Mouse (Mus musculus) CH12.LX (cell line): ENCODE measurements around the gene Itpk1. TPM values are rescaled to one million over a fixed set of nuclear protein-coding genes. Genes with fewer than 3 reads are reported as not detected.

ENCODE experiments used
- DNase-seq: peaks from one replicate; pipeline ENCODE4 v3.0.0-alpha.2; 2013; ENCODE audit errors: extremely low read depth
- H3K27ac ChIP-seq: 2 replicates; pipeline ENCODE4 v1.5.1; 2012; ENCODE audit warnings: low read depth, mild to moderate bottlenecking, control low read depth, moderate library complexity; ENCODE audit not compliant: insufficient read depth
- H3K27me3 ChIP-seq: replicated peaks from 2 replicates; pipeline ENCODE3; 2012; ENCODE audit warnings: inconsistent platforms
- H3K36me3 ChIP-seq, 2 experiments: replicated peaks in 1 of 2; 2 replicates each; pipeline versions ENCODE3 to v1.6.1; 2012; ENCODE audit warnings: inconsistent platforms in 1 of 2, low read length in 1 of 2, mild to moderate bottlenecking in 1 of 2, mixed read lengths in 1 of 2, moderate library complexity in 1 of 2; ENCODE audit not compliant: control insufficient read depth in 1 of 2, insufficient read depth in 1 of 2
- H3K4me1 ChIP-seq, 2 experiments: 2 replicates each; pipeline ENCODE4 v1.6.1; 2012; ENCODE audit warnings: inconsistent platforms in 1 of 2, moderate library complexity in 1 of 2; ENCODE audit not compliant: insufficient read depth in 2 of 2, control insufficient read depth in 1 of 2
- H3K4me2 ChIP-seq: 2 replicates; pipeline ENCODE4 v1.6.1; 2012; ENCODE audit warnings: low read depth, mild to moderate bottlenecking, control low read depth; ENCODE audit not compliant: poor library complexity, insufficient read depth, severe bottlenecking
- H3K4me3 ChIP-seq, 3 experiments: fragments of 150-350 bp in 1 of 3; sonication (generic) in 1 of 3; replicated peaks in 1 of 3; 2 replicates each; pipeline versions ENCODE3 to v1.5.1; 2011 to 2012; ENCODE audit warnings: low read depth in 2 of 3, low read length in 2 of 3, mild to moderate bottlenecking in 2 of 3, moderate library complexity in 2 of 3, control low read depth in 1 of 3, improper control_type of control experiment in 1 of 3, inconsistent platforms in 1 of 3, mixed read lengths in 1 of 3; ENCODE audit not compliant: poor library complexity in 1 of 3
- H3K79me2 ChIP-seq: replicated peaks from 2 replicates; pipeline ENCODE4 v1.6.1; 2012; ENCODE audit warnings: mild to moderate bottlenecking, moderate library complexity; ENCODE audit not compliant: control insufficient read depth, poor library complexity, insufficient read depth, severe bottlenecking; ENCODE audit errors: extremely low read depth
- H3K9ac ChIP-seq: 2 replicates; pipeline ENCODE4 v1.6.1; 2012; ENCODE audit warnings: low read depth, mild to moderate bottlenecking, control low read depth, moderate library complexity; ENCODE audit not compliant: insufficient read depth
- H3K9me3 ChIP-seq: replicated peaks from 2 replicates; pipeline ENCODE3; 2012; ENCODE audit warnings: low read length, inconsistent platforms, mixed read lengths
- BHLHE40 ChIP-seq: IDR thresholded peaks from 2 replicates; pipeline ENCODE4 v1.6.1; 2011; ENCODE audit warnings: mild to moderate bottlenecking, low read depth, low read length, improper control_type of control experiment
- CHD2 ChIP-seq: IDR thresholded peaks from 2 replicates; pipeline ENCODE4 v1.6.1; 2011; ENCODE audit warnings: low read length, improper control_type of control experiment
- CTCF ChIP-seq, 2 experiments: IDR thresholded peaks in 1 of 2; conservative IDR thresholded peaks in 1 of 2; 2 replicates each; pipeline ENCODE4 v1.5.1; 2011 to 2012; ENCODE audit warnings: low read depth in 2 of 2, low read length in 2 of 2, improper control_type of control experiment in 1 of 2, inconsistent platforms in 1 of 2, mild to moderate bottlenecking in 1 of 2, moderate library complexity in 1 of 2
- ETS1 ChIP-seq: conservative IDR thresholded peaks from 2 replicates; pipeline ENCODE4 v1.6.1; 2012; ENCODE audit warnings: low read depth, mild to moderate bottlenecking, inconsistent platforms, low read length, improper control_type of control experiment, moderate library complexity
- HCFC1 ChIP-seq: IDR thresholded peaks from 2 replicates; pipeline ENCODE4 v1.6.1; 2012; ENCODE audit warnings: low read depth, mild to moderate bottlenecking, inconsistent platforms, low read length, improper control_type of control experiment
- IRF4 ChIP-seq: IDR thresholded peaks from 2 replicates; pipeline ENCODE4 v1.6.1; 2014; ENCODE audit warnings: low read depth, mild to moderate bottlenecking, inconsistent platforms, low read length, improper control_type of control experiment
- JUND ChIP-seq: conservative IDR thresholded peaks from 2 replicates; pipeline ENCODE4 v1.6.1; 2011; ENCODE audit warnings: low read depth, low read length, improper control_type of control experiment
- KAT2A ChIP-seq: IDR thresholded peaks from 2 replicates; pipeline ENCODE4 v1.6.1; 2012; ENCODE audit warnings: low read length, improper control_type of control experiment, inconsistent platforms; ENCODE audit not compliant: insufficient replicate concordance
- MAZ ChIP-seq: IDR thresholded peaks from 2 replicates; pipeline ENCODE4 v1.6.1; 2012; ENCODE audit warnings: low read depth, mild to moderate bottlenecking, inconsistent platforms, low read length, improper control_type of control experiment, moderate library complexity
- MXI1 ChIP-seq: IDR thresholded peaks from 2 replicates; pipeline ENCODE4 v1.6.1; 2011; ENCODE audit warnings: mild to moderate bottlenecking, low read depth, low read length, improper control_type of control experiment
- NELFE ChIP-seq: IDR thresholded peaks from 2 replicates; pipeline ENCODE4 v1.6.1; 2011; ENCODE audit warnings: low read depth, low read length, improper control_type of control experiment
- NRF1 ChIP-seq: IDR thresholded peaks from 2 replicates; pipeline ENCODE4 v1.6.1; 2014; ENCODE audit warnings: low read depth, mild to moderate bottlenecking, inconsistent platforms, low read length, improper control_type of control experiment, moderate library complexity
- SIN3A ChIP-seq: IDR thresholded peaks from 2 replicates; pipeline ENCODE4 v1.6.1; 2012; ENCODE audit warnings: low read length, improper control_type of control experiment, inconsistent platforms
- TCF12 ChIP-seq: IDR thresholded peaks from 2 replicates; pipeline ENCODE4 v1.6.1; 2014; ENCODE audit warnings: low read depth, mild to moderate bottlenecking, inconsistent platforms, low read length, improper control_type of control experiment
- ZMIZ1 ChIP-seq: IDR thresholded peaks from 2 replicates; pipeline ENCODE4 v1.6.1; 2012; ENCODE audit warnings: low read depth, mild to moderate bottlenecking, inconsistent platforms, low read length, improper control_type of control experiment
- dilution Hi-C: fragments of 300-500 bp; cut with MboI; formaldehyde crosslinking; loops from 2 replicates; pipeline ENCODE4 v1.14.3; 2020; ENCODE audit warnings: low sequenced_read_pairs; ENCODE audit not compliant: extremely low pct_unique_long_range_greater_than_20kb, extremely low pct_ligation_motif_present
- in situ Hi-C: fragments of 300-500 bp; cut with MboI; formaldehyde crosslinking; loops from 3 replicates; pipeline ENCODE4 v1.14.3; 2019; ENCODE audit warnings: low sequenced_read_pairs, low pct_ligation_motif_present, low pct_unique_long_range_greater_than_20kb, mixed read lengths
- polyA plus RNA-seq: library from polyadenylated mRNA; unstranded; fragments of >175 nt; gene quantifications from 2 replicates; pipeline ENCODE4 v1.2.1, GENCODE M21; 2012; ENCODE audit warnings: low read depth; ENCODE audit not compliant: insufficient read length
- total RNA-seq, 2 experiments: library from RNA; depleted of rRNA; stranded (reverse); fragments of 300-350 nt in 1 of 2; fragments of >200 nt in 1 of 2; gene quantifications; 2 replicates each; pipeline ENCODE4 v1.2.3; 2012 to 2014

Itpk1 gene
- total and polyA plus RNA-seq, 3 experiments = 14.0 to 25.1 (median 19.2) TPM

- Histone ChIP-seq H3K27ac (no peak overlapping the region), H3K9me3 (no peaks in the 10 kb centered on the region), H3K27me3 (no peaks in the 10 kb centered on the region), H3K4me1 (peaks cover 39 to 70% of the 10 kb centered on the region in 2 experiments), H3K4me2 (no peak overlapping the region), H3K79me2 (peaks cover 41% of the 10 kb centered on the region), H3K36me3 (peaks cover 0 to 10% of the 10 kb centered on the region in 2 experiments), H3K9ac (no peak overlapping the region), H3K4me3 (no peak overlapping the region)
- DNase-seq = no peak
- dilution Hi-C loops (no loop called here), in situ Hi-C loops (no loop called here)
- TF ChIP-seq CTCF (conservative IDR thresholded peaks at IDR 0.05 in 1 of 2, IDR thresholded peaks at IDR 0.05 in 1 of 2; ENCODE audit: low read depth in 2 of 2, low read length in 2 of 2) (no peak), MAZ (no peak), BHLHE40 (no peak), JUND (no peak), KAT2A (no peak)
These were observed 4.3 kb downstream of the Itpk1 start for GRCm38 (mm10) chr12:102700453-102700852.

- no peaks in the 10 kb centered on the region for H3K9me3 ChIP-seq
- H3K36me3 ChIP-seq = peaks cover 0 to 10% of the 10 kb centered on the region in 2 experiments
- H3K4me3 ChIP-seq = no peak overlapping the region
- dilution Hi-C loops (no loop called here), in situ Hi-C loops (loop anchor here (10.0 kb wide), 1 partner anchor 54 kb away; no protein-coding TSS in a partner anchor)
- peak overlapping the region; percentile 46; the same call in 1 of the 2 replicates for H3K4me2 ChIP-seq
- H3K27me3 ChIP-seq = no peaks in the 10 kb centered on the region
- peaks cover 39 to 81% of the 10 kb centered on the region in 2 experiments for H3K4me1 ChIP-seq
- DNase-seq = no peak
- peaks cover 47% of the 10 kb centered on the region for H3K79me2 ChIP-seq
- peak overlapping the region; percentile 75; the same call in 1 of the 2 replicates for H3K9ac ChIP-seq
- TF ChIP-seq SIN3A (no peak), ETS1 (0 out of 2 replicates have a peak, but pooled peaks have one; percentile 8)
- H3K27ac ChIP-seq = peak overlapping the region; percentile 97
These were observed 5.6 kb downstream of the Itpk1 start for GRCm38 (mm10) chr12:102699156-102699555.

GRCm38 (mm10) chr12:102698089-102698684 lies 6.5 kb downstream of the Itpk1 start:
- dilution Hi-C loops (no loop called here), in situ Hi-C loops (loop anchor here (10.0 kb wide), 1 partner anchor 53 kb away; no protein-coding TSS in a partner anchor)
- Histone ChIP-seq H3K36me3 (peaks cover 0 to 16% of the 10 kb centered on the region in 2 experiments), H3K9me3 (no peaks in the 10 kb centered on the region), H3K4me1 (peaks cover 47 to 91% of the 10 kb centered on the region in 2 experiments), H3K4me2 (peak overlapping the region; percentile 79), H3K27ac (peak overlapping the region; percentile 97), H3K4me3 (no peak overlapping the region), H3K27me3 (no peaks in the 10 kb centered on the region), H3K9ac (peak overlapping the region; percentile 75), H3K79me2 (peaks cover 56% of the 10 kb centered on the region)
- no peak for DNase-seq
- TF ChIP-seq NELFE (0 out of 2 replicates have a peak, but pooled peaks have one; percentile 13), TCF12 (peak; percentile 60; the same call in 1 of the 2 replicates), MAZ (0 out of 2 replicates have a peak, but pooled peaks have one; percentile 57), HCFC1 (peak; percentile 26; the same call in 1 of the 2 replicates), JUND (no peak), MXI1 (peak; percentile 50; the same call in 1 of the 2 replicates), CHD2 (peak; percentile 73), ZMIZ1 (no peak), NRF1 (no peak), IRF4 (0 out of 2 replicates have a peak, but pooled peaks have one; percentile 18), BHLHE40 (0 out of 2 replicates have a peak, but pooled peaks have one; percentile 25), ETS1 (0 out of 2 replicates have a peak, but pooled peaks have one; percentile 32)
